Mouse (Mus musculus) bone marrow, adult 2 months (tissue): Measurements from ENCODE around the gene Itpr1. TPM values are rescaled to one million over a fixed set of nuclear protein-coding genes. Genes with fewer than 3 reads are reported as not detected.

ENCODE experiments used
- H3K27ac ChIP-seq: fragments of 200-500 bp; 2 replicates; pipeline ENCODE4 v1.5.1; 2012; ENCODE audit warnings: low read depth, mild to moderate bottlenecking, control low read depth, inconsistent platforms, low read length; ENCODE audit not compliant: control insufficient read depth, poor library complexity, insufficient read depth
- H3K4me1 ChIP-seq: fragments of 200-500 bp; 2 replicates; pipeline ENCODE4 v1.6.1; 2011; ENCODE audit warnings: low read length; ENCODE audit not compliant: control insufficient read depth, insufficient read depth
- H3K4me3 ChIP-seq: fragments of 200-500 bp; replicated peaks from 2 replicates; pipeline ENCODE3; 2011; ENCODE audit warnings: mild to moderate bottlenecking, low read depth, low read length, control low read depth; ENCODE audit not compliant: control insufficient read depth
- CTCF ChIP-seq: fragments of 200-500 bp; IDR thresholded peaks from 2 replicates; pipeline ENCODE4 v1.5.1; 2011; ENCODE audit warnings: low read length, control low read depth; ENCODE audit not compliant: control insufficient read depth, insufficient read depth
- POLR2A ChIP-seq: fragments of 200-500 bp; IDR thresholded peaks from 2 replicates; pipeline ENCODE4 v1.6.1; 2011; ENCODE audit warnings: low read depth, mild to moderate bottlenecking, control low read depth, low read length, borderline replicate concordance; ENCODE audit not compliant: control insufficient read depth
- WGBS: fragments of 180-500 bp; shearing (Covaris S2); methylation state at CpG from one replicate; pipeline ENCODE4 v1.1.7; 2018; 5-methylcytosine and 5-hydroxymethylcytosine counted together
- polyA plus RNA-seq: library from polyadenylated mRNA; stranded (reverse); fragments of >200 nt; gene quantifications from 2 replicates; pipeline ENCODE4 v1.2.4, GENCODE M21; 2011; ENCODE audit warnings: low replicate concordance; ENCODE audit not compliant: missing spikeins, insufficient read depth, insufficient read length

The Itpr1 gene
- polyA plus RNA-seq, 1 experiment: 32.8 TPM

- WGBS: 25% methylated on average over 5 of the region's 5 CpGs
- TF ChIP-seq POLR2A (no peak), CTCF (no peak)
- Histone ChIP-seq H3K4me1 (peaks cover 4% of the 10 kb centered on the region), H3K27ac (no peak overlapping the region; the same call in 1 of the 2 replicates), H3K4me3 (no peak overlapping the region)
Measured at GRCm38 (mm10) chr6:108503651-108504050, 290.8 kb downstream of the Itpr1 start.

- WGBS: 32% methylated on average over 7 of the region's 7 CpGs
- peak overlapping the region; percentile 69; the same call in 1 of the 2 replicates for H3K27ac ChIP-seq
- H3K4me3 ChIP-seq: no peak overlapping the region
- TF ChIP-seq CTCF (no peak), POLR2A (no peak)
- peaks cover 4% of the 10 kb centered on the region for H3K4me1 ChIP-seq
Measured at GRCm38 (mm10) chr6:108504717-108505116, 291.8 kb downstream of the Itpr1 start.

GRCm38 (mm10) chr6:108506161-108506560, 293.3 kb downstream of the Itpr1 start:
- Histone ChIP-seq H3K4me1 (peaks cover 4% of the 10 kb centered on the region), H3K4me3 (no peak overlapping the region), H3K27ac (no peak overlapping the region)
- 85% methylated on average over 3 of the region's 3 CpGs for WGBS
- TF ChIP-seq POLR2A: no peak
- TF ChIP-seq CTCF: no peak

DNA sequence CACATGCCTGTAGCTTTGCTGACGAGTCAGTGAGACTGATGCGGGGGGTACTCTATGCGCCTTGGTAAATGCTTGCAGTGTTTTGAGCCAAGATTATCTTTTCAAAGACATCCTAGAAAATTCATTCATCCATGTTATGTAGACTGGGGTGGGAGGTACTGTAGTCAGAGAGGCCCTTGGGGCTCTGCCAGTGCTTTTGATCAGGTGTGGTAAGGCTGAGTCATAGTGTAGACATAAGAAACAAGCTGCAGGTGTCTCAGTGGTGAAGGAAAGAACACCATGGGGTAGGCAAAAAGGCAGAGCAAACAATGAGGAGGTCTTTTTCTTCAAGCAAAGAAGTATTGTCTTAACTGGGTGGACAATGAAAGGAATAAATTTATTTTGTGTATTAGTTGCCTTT, 294.4 kb downstream of the Itpr1 start:
- H3K4me3 ChIP-seq: no peak overlapping the region
- peaks cover 4% of the 10 kb centered on the region for H3K4me1 ChIP-seq
- H3K27ac ChIP-seq: no peak overlapping the region
- no peak for TF ChIP-seq POLR2A
- no peak for TF ChIP-seq CTCF
- WGBS: 91% methylated on average over 3 of the region's 3 CpGs

DNA sequence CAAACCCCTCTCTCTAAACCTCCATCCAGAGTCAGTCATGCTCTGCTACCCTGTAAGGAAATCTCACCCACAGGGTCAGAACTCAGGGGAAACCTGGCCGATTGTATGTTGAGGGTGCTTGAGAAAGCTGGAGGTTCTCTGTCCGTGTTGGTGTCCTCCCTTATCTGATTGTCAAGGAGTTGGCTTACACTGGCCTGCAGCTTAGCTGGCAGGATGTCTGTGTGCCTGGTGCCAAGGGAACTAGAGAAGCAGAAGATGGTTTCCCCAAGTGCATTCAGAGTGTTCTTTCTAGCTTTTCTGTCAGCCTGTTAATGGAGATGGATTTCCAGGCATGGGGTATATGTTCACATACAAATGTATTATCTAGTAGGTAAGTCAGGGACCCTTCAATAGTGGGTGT, 296.4 kb downstream of the Itpr1 start:
- TF ChIP-seq POLR2A (no peak), CTCF (no peak)
- H3K4me3 ChIP-seq: no peak overlapping the region
- H3K4me1 ChIP-seq: peaks cover 4% of the 10 kb centered on the region
- 51% methylated on average over 2 of the region's 2 CpGs for WGBS
- H3K27ac ChIP-seq: no peak overlapping the region

DNA sequence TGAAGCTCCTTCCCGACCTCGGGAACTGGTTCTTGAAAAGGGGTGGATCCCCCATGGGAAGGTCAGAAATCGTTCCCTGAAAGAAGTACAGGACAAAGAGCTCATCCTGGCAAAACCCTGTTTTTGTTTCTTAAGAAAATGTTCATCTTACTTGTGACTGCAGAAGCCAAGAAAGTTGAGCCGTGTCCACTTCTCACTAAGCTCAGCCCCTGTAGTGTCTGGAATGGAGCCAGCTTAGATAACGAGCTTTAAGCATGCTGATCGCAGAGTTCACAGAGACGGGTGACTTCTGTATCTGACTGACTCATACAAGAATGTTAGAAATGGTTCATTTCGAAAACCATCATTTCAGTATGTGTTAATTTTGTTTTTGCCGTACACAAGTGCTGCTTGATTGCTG, 297.2 kb downstream of the Itpr1 start:
- Histone ChIP-seq H3K27ac (no peak overlapping the region), H3K4me3 (no peak overlapping the region), H3K4me1 (peaks cover 3% of the 10 kb centered on the region)
- TF ChIP-seq POLR2A (no peak), CTCF (no peak)
- WGBS: 62% methylated on average over 9 of the region's 9 CpGs

GRCm38 (mm10) chr6:108512097-108512496, 299.2 kb downstream of the Itpr1 start:
- Histone ChIP-seq H3K27ac (no peak overlapping the region), H3K4me3 (no peak overlapping the region), H3K4me1 (peaks cover 1% of the 10 kb centered on the region; the same call in 1 of the 2 replicates)
- TF ChIP-seq CTCF (no peak), POLR2A (no peak)
- 75% methylated on average over 3 of the region's 3 CpGs for WGBS

DNA sequence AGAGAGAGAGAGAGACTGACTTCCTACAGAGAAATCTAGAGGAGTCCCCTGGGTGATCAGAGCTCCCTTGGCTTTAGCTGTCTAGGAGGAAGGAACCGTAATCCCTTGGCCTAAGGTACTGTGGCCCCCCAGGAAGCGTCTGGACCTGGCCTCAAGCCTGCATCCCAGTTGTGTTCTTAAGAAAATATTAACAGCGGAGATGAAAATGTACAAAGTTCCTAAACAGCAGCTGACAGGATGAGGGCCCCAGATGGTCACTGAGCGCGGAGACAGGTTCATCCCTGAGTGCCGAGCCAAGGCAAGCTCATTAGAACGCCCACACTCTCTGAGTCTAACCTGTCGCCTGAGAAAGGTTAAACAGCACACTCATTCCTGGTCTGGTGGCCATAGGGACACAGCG, 300.1 kb downstream of the Itpr1 start:
- H3K27ac ChIP-seq: no peak overlapping the region
- 88% methylated on average over 9 of the region's 9 CpGs for WGBS
- H3K4me3 ChIP-seq: no peak overlapping the region
- TF ChIP-seq CTCF (no peak), POLR2A (no peak)
- H3K4me1 ChIP-seq: peaks cover 3% of the 10 kb centered on the region; the same call in 1 of the 2 replicates

DNA sequence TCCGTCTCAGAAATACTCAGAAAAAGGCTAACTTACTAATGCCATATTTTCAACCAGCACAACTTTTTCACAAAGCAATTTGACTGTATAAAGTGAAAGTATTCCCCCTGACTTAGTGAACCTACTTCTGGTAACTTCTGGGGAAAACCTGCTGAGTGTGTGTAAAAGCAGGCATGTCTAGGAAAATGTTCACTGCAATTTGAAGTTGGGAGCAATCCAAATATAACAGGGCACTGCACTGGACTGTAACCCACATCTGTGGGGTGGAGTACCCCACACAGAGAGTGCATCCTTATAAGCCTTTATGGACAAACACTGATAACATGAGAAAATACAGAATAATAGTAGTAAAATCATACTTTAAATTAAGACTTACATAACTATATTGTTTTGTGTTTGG, 303.4 kb downstream of the Itpr1 start:
- Histone ChIP-seq H3K27ac (no peak overlapping the region), H3K4me3 (no peak overlapping the region), H3K4me1 (peaks cover 3% of the 10 kb centered on the region; the same call in 1 of the 2 replicates)
- WGBS: 89% methylated on average over 1 of the region's 1 CpGs
- no peak for TF ChIP-seq CTCF
- TF ChIP-seq POLR2A: no peak
